Mouse (Mus musculus): ENCODE measurements around the gene Khsrp. TPM values are rescaled to one million over a fixed set of nuclear protein-coding genes. Genes with fewer than 3 reads are reported as not detected.

Khsrp gene
- polyA plus RNA-seq, 1 experiment from 2014 or later = 55.1 TPM

DNA sequence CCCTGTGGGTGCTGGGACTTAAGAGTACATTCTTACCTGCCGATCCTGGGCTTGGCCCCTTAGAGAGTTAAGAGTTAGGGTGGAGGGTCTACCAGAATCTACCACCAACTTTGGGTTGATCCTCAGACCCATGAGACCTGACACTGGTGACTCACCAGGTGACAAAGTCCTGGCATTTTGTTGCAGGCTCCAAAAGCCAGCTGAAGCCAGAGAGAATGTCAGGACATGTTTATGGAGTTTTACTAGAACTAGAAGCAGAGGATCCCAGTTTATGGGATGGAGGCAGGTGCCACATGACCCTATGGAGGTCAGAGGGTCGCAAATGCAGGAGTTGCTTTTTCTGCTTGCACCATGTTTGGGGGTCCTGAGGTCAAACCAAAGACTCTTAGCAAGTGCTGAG lies 34.8 kb downstream of the Khsrp start:
- Histone ChIP-seq H3K36me3 (replicated peaks) (peaks cover 85% of the 10 kb centered on the region), H3K4me3 (peak overlapping the region; percentile 68), H3K27ac (replicated peaks) (no peak overlapping the region), H3K4me1 (peaks cover 19% of the 10 kb centered on the region), H3K27me3 (replicated peaks; ENCODE audit: low read depth, poor library complexity, severe bottlenecking) (no peaks in the 10 kb centered on the region), H3K9me3 (no peaks in the 10 kb centered on the region)
- no peak for DNase-seq (ENCODE audit: low spot score)
- 75% methylated on average over 2 of the region's 2 CpGs for WGBS

DNA sequence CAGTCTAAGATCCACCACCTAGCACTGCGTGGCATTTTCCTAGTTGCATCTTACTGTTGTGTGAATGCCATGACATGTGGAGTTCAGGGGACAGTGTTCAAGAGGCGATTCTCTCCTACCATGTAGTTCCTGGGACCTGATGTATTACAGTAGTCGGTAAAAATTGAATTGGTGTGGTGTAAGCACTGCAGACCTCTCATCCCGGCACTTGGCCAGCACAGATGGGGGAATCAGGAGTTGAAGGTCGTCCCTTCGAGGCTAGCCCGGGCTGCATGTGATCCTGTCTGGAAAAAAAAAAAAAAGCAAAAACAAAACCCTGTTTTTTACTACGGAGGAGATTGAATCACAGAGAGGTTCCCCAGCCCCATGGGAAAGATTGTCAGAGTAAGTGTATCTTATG lies 36.3 kb downstream of the Khsrp start:
- no peak for DNase-seq (ENCODE audit: low spot score)
- Histone ChIP-seq H3K36me3 (replicated peaks) (peaks cover 76% of the 10 kb centered on the region), H3K9me3 (no peaks in the 10 kb centered on the region)

DNA sequence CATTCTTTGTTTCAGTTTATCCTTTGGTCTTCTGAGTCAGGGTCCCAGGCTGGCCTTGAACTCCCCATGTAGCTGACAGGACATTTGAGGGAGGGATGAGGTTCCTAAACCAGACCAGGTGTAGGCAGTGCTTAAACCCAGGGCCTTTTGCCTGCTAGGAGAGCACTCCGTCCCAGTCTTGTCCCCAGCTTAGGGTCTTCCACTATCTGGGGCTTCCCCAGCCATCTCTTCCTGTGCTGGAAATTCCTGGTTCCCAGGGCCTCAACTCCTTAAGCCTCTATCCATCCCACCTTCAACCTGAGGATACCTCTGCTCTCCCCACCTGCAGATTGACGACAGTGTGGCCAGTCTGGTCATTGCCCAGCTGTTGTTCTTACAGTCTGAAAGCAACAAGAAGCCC lies 40.4 kb downstream of the Khsrp start:
- H3K36me3 ChIP-seq (replicated peaks) = peaks cover 50% of the 10 kb centered on the region
- H3K4me3 ChIP-seq = peak overlapping the region; percentile 89
- no peak for DNase-seq (ENCODE audit: low spot score)
- H3K27me3 ChIP-seq (replicated peaks; ENCODE audit: low read depth, poor library complexity, severe bottlenecking) = no peaks in the 10 kb centered on the region
- H3K27ac ChIP-seq (replicated peaks) = peak overlapping the region; percentile 91
- peaks cover 13% of the 10 kb centered on the region for H3K4me1 ChIP-seq
- no peaks in the 10 kb centered on the region for H3K9me3 ChIP-seq
- 73% methylated on average over 2 of the region's 2 CpGs for WGBS

More for the DNA sequence above, 36.3 kb downstream of the Khsrp start:
- Histone ChIP-seq H3K27ac (replicated peaks) (no peak overlapping the region), H3K4me1 (peaks cover 26% of the 10 kb centered on the region), H3K4me3 (no peak overlapping the region), H3K27me3 (replicated peaks; ENCODE audit: low read depth, poor library complexity, severe bottlenecking) (no peaks in the 10 kb centered on the region)
- 90% methylated on average over 8 of the region's 8 CpGs for WGBS

DNA sequence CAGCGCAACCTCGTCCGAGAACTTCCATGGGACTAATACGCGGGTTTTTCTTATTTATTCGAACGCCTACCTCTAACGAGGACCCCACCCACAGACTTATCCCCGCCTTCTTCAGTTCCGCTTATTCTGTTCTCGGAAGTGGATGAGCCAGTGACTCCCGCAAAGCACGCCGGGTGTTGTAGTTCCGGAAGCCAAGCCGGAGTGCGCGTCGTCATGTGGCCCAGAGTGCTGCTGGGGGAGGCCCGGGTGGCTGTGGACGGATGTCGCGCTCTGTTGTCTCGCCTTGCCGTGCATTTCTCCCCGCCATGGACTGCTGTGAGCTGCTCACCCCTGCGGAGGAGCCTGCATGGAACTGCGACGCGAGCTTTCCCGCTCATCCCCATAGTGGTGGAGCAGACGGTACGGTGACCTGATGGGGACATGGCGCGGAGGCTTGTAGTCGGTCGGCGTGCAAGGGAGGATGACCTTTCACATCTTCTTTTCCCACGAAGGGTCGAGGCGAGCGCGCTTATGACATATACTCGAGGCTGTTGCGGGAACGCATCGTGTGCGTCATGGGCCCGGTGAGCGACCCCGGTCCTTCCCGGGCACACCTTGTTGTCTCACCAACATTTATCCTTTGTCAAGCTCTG lies 41.1 kb downstream of the Khsrp start, which contains the start of gene Clpp:
Gene Clpp (plus strand): TSS at position 191 of the 632 bp plus-strand sequence.
- Histone ChIP-seq H3K27me3 (replicated peaks; ENCODE audit: low read depth, poor library complexity, severe bottlenecking) (no peaks in the 10 kb centered on the region), H3K9me3 (no peaks in the 10 kb centered on the region), H3K4me3 (peak within 1 kb of the TSS; percentile 89), H3K4me1 (peaks cover 13% of the 10 kb centered on the region), H3K36me3 (replicated peaks) (peaks cover 43% of the 10 kb centered on the region), H3K27ac (replicated peaks) (peak within 1 kb of the TSS; percentile 91)
- under 1% methylated on average over 52 of the region's 52 CpGs for WGBS
- peak; percentile 93 for DNase-seq (ENCODE audit: low spot score)

DNA sequence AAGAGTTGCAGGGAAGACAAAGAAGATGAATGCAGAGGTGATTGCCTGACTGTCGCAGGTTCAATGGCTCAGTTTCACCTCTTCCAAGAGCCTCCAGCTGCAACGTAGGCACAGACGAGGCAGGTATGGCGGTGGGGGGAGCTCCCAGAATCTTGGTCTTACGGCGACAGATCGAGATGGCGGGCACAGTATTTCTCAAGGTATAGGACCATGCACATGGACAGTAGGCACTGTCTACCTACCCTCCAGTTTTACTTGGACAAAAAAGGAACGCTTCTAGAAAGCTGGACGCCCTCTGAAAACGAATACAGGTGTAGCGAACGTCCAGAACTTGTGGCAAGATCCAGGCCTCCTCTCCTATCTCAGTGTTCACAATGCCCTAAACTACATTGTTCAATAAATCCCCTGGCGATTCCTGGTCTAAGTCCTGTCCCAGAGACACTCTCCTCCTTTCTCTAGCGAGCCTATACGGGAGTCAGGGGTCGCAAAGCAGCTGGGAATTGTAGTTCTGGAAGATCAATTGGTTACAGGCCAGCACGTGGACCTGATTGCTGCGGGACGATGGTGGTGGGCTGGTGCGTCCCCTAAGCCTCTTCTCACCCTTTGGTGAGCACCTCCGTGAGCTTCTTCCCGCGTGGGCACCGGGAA lies 41.7 kb downstream of the Khsrp start:
- Histone ChIP-seq H3K36me3 (replicated peaks) (peaks cover 36% of the 10 kb centered on the region), H3K4me3 (peak overlapping the region; percentile 89), H3K9me3 (no peaks in the 10 kb centered on the region), H3K27ac (replicated peaks) (peak overlapping the region; percentile 91), H3K4me1 (peaks cover 13% of the 10 kb centered on the region), H3K27me3 (replicated peaks; ENCODE audit: low read depth, poor library complexity, severe bottlenecking) (no peaks in the 10 kb centered on the region)
- DNase-seq (ENCODE audit: low spot score) = peak; percentile 86
- 5% methylated on average over 25 of the region's 25 CpGs for WGBS

DNA sequence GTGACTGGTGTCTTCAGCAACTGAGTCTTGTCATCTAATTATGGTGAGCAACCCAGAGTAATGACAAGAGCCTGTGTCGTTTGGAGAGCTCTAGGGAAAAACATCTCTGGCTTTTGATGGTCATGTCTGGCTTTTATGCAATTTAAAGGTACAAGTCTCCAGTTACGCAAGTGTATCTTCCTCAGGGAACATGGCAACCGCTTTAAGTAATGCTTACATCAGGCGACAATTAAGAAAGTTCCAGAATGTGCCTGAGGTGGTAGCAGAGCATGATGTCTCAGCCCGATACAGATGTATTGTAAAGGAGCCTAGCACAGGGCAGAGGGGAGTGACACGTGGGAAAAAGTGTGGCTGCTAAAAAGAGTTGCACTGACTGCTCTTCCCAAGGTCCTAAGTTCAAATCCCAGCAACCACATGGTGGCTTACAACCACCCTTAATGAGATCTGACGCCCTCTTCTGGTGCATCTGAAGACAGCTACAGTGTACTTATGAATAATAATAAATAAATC lies 42.3 kb downstream of the Khsrp start:
- Histone ChIP-seq H3K27ac (replicated peaks) (peak overlapping the region; percentile 44; the same call in 1 of the 2 replicates), H3K36me3 (replicated peaks) (peaks cover 30% of the 10 kb centered on the region), H3K4me1 (peaks cover 13% of the 10 kb centered on the region), H3K27me3 (replicated peaks; ENCODE audit: low read depth, poor library complexity, severe bottlenecking) (no peaks in the 10 kb centered on the region), H3K9me3 (no peaks in the 10 kb centered on the region), H3K4me3 (peak overlapping the region; percentile 89)
- DNase-seq (ENCODE audit: low spot score) = no peak
- 72% methylated on average over 7 of the region's 7 CpGs for WGBS

DNA sequence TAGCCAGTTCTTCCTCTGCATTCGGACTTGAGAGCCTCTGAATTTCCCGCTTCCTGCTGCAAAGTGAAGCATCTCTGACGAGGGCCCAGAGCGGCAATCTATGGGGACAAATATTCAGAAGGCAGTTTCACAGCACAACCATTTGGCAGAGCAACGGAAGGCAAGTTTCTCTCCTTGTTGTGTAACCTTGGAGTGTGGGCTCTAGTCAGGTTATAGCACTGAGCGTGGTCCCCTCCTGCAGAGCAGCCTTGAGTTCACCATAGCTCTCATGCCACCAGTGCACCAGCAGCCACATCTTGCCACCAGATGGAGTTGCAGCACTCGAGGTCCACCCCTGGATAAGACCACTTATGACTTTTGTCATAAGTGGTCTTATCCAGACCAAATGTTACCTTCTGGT lies 42.9 kb downstream of the Khsrp start:
- DNase-seq (ENCODE audit: low spot score) = no peak
- Histone ChIP-seq H3K27me3 (replicated peaks; ENCODE audit: low read depth, poor library complexity, severe bottlenecking) (no peaks in the 10 kb centered on the region), H3K36me3 (replicated peaks) (peaks cover 25% of the 10 kb centered on the region), H3K4me3 (no peak overlapping the region), H3K9me3 (no peaks in the 10 kb centered on the region), H3K27ac (replicated peaks) (no peak overlapping the region), H3K4me1 (peaks cover 13% of the 10 kb centered on the region)
- 87% methylated on average over 7 of the region's 7 CpGs for WGBS

DNA sequence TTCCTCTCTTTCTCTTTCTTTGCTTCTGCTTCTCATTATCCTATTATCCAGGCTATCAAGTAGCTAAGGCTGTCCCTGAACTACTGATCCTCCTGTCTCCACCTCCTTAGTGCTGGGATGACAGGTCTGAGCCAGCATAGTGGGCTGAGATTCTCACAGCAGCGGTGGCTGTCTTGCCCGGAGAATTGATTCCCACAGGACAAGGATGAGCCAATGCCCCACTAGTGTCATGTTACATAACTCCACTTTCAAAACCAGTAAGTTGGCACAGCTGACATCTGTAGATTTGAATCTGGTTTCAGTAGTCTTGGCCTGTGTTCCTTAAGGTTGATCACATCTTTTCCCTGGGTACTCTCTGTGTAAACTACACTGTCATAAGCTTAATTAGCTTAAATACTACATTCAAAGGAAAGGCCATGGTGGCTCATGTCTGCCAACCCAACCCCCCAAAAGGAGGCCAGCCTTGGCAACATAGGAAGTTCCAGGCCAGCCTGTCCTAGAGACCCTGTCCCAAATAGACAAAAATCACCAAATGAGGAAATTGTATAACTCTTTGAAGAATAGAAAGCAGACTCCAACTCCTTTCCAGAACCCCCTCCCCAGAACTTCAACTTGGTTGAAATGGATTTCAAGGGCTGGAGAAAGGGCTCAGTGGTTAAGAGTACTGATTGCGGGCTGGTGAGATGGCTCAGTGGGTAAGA lies 45.1 kb downstream of the Khsrp start:
- DNase-seq (ENCODE audit: low spot score) = no peak
- no peak overlapping the region for H3K4me3 ChIP-seq
- 82% methylated on average over 3 of the region's 3 CpGs for WGBS
- H3K27ac ChIP-seq (replicated peaks) = no peak overlapping the region
- H3K36me3 ChIP-seq (replicated peaks) = peaks cover 3% of the 10 kb centered on the region
- peaks cover 9% of the 10 kb centered on the region for H3K4me1 ChIP-seq
- H3K9me3 ChIP-seq = no peaks in the 10 kb centered on the region
- H3K27me3 ChIP-seq (replicated peaks; ENCODE audit: low read depth, poor library complexity, severe bottlenecking) = no peaks in the 10 kb centered on the region

DNA sequence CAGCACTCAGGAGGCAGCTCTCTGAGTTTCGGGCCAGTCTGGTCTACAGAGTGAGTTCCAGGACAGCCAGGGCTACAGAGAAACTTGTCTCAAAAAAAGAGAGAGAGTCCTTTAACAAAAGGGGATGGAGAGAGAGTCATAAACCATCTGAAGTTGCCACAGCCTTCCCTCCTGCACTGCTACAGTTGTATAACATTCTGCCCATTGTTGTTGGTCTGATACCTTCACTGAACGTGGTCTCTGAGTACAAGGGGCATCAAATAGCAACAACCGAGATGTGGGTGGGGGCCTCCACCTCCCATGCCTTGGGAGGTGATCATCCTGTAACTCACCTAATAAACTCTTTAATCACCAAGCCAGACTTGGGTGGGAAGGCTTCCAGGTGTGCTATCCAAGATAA lies 45.7 kb downstream of the Khsrp start:
- WGBS = 79% methylated on average over 3 of the region's 3 CpGs
- Histone ChIP-seq H3K9me3 (no peaks in the 10 kb centered on the region), H3K4me1 (peaks cover 3% of the 10 kb centered on the region; the same call in 1 of the 2 replicates), H3K27ac (replicated peaks) (no peak overlapping the region), H3K4me3 (no peak overlapping the region), H3K27me3 (replicated peaks; ENCODE audit: low read depth, poor library complexity, severe bottlenecking) (no peaks in the 10 kb centered on the region), H3K36me3 (replicated peaks) (no peaks in the 10 kb centered on the region)
- DNase-seq (ENCODE audit: low spot score) = no peak

DNA sequence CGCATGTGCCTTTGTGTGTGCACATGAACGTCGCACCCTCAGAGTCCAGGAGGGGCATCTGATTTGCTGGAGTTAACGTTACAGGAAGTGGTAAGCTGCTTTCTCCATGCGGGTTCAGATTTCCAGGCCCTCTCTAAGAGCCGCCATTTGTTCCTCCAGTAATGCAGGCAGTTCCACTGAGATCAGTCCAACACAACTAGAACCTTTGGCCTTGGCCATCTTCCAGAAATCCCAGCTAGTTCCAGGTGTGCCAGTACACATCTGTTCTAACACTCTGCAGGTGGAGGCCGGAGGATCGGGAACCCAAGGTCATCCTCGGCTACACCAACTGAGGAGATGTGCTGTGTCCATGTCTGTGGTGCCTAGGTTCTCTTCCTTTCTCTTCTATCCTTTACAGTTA lies 46.4 kb downstream of the Khsrp start:
- DNase-seq (ENCODE audit: low spot score) = no peak
- WGBS = 83% methylated on average over 9 of the region's 9 CpGs
- H3K27ac ChIP-seq (replicated peaks) = no peak overlapping the region

DNA sequence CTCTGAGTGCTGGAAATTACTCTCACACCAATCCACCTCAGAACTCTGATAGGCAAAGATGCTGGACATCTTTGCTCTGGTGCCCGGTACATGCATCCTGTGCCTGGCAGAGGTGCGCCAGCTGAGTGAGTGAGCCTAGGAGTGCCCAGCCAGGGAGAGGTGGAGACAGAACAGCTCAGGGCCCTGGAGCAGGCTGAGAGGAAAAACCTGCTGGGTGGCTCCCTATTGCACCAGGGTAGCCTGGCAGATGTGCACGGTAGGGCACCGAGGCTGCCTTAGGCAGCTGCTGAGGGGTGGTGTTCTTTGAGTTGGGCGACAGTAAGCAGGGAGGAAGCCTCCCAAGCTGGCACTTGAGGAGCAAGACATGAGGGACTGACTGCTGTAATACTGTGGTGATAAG lies 49.3 kb downstream of the Khsrp start, which contains the start of gene Acer1:
Gene Acer1 (minus strand): TSS at position 114 of the 400 bp plus-strand sequence.
- Histone ChIP-seq H3K36me3 (replicated peaks) (no peaks in the 10 kb centered on the region), H3K9me3 (no peaks in the 10 kb centered on the region), H3K4me1 (no peaks in the 10 kb centered on the region), H3K4me3 (no peak within 1 kb of the TSS), H3K27me3 (replicated peaks; ENCODE audit: low read depth, poor library complexity, severe bottlenecking) (no peaks in the 10 kb centered on the region), H3K27ac (replicated peaks) (no peak within 1 kb of the TSS)
- WGBS = 71% methylated on average over 5 of the region's 5 CpGs
- no peak for DNase-seq (ENCODE audit: low spot score)

More for the DNA sequence above, 46.4 kb downstream of the Khsrp start:
- H3K4me1 ChIP-seq = 0 out of 2 replicates have a peak, but pooled peaks cover 2% of the 10 kb centered on the region
- H3K4me3 ChIP-seq = no peak overlapping the region
- H3K9me3 ChIP-seq = no peaks in the 10 kb centered on the region
- no peaks in the 10 kb centered on the region for H3K36me3 ChIP-seq (replicated peaks)
- no peaks in the 10 kb centered on the region for H3K27me3 ChIP-seq (replicated peaks; ENCODE audit: low read depth, poor library complexity, severe bottlenecking)

DNA sequence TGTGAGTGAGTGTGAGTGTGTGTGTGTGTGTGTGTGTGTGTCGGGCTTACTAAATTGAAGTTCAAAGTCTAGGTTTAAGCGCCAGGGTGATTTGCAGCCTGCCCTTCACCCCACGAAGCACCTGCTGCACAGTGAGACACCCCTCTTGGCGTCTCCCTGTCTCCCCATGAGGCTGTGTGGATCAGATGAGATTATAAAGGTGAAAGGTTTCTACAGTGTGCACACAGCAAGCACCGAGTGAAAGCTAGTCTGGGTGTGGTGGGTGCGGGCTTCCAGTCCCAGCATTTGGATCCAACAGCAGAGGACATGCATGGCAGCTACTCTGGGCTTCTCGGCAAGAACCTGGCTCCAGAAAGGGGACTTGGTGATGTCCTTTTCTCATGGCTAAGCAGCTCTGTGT lies 50.3 kb downstream of the Khsrp start:
- Histone ChIP-seq H3K4me1 (no peaks in the 10 kb centered on the region), H3K9me3 (no peaks in the 10 kb centered on the region), H3K27me3 (replicated peaks; ENCODE audit: low read depth, poor library complexity, severe bottlenecking) (no peaks in the 10 kb centered on the region), H3K27ac (replicated peaks) (no peak overlapping the region), H3K36me3 (replicated peaks) (no peaks in the 10 kb centered on the region), H3K4me3 (no peak overlapping the region)
- 79% methylated on average over 7 of the region's 7 CpGs for WGBS
- DNase-seq (ENCODE audit: low spot score) = no peak

Measured in embryonic facial prominence, embryonic 10.5 days (tissue).